Mouse (Mus musculus) cerebellum, postnatal 4 days (tissue): ENCODE measurements around the gene Faap20.
A peak's percentile ranks its signal among the peaks of the same experiment; 100 is the strongest.

ENCODE experiments used
- DNase-seq, 2 experiments: peaks; one replicate each; pipeline ENCODE4 v3.0.0; 2022; ENCODE audit warnings: low spot score in 2 of 2, mixed read lengths in 1 of 2

Faap20 gene

DNA sequence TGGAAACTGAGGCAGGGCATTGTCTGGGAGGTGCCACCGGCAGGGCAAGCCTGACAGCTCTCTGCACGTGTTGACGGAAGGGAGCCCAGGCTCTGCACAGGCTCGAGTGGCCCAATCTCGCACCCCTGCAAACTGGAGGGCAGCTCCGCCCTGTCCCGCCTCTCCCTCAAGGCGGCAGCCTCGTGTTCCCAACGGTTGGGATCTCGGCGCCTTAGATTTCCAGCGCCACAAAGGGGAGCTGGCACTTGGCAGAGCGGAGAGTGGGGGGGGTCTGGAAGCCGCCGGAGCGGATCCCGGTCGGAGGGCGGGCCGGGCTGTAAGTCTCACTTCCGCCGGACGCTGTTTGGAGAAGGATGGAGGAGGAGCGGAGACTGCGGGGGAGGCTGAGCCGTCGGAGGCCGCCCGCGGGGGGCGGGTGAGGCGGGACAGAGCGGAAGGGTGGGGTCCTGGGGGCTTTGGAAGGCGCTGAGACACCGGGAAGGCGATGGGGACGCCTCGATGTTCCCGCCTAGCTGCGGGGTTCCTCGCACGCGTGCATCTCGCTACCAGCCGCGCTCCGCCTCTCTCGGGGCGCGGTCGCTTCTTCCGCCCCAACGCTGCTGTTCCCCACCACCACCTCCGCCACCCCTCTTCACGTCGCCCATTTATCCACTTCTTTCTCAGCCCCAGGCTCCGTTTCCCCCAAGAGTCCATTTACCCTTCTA, at the start of gene Faap20:
Faap20 (plus strand) TSS at position 155 of the 704 bp plus-strand sequence.
- peak; percentile 70 to 87 for DNase-seq

DNA sequence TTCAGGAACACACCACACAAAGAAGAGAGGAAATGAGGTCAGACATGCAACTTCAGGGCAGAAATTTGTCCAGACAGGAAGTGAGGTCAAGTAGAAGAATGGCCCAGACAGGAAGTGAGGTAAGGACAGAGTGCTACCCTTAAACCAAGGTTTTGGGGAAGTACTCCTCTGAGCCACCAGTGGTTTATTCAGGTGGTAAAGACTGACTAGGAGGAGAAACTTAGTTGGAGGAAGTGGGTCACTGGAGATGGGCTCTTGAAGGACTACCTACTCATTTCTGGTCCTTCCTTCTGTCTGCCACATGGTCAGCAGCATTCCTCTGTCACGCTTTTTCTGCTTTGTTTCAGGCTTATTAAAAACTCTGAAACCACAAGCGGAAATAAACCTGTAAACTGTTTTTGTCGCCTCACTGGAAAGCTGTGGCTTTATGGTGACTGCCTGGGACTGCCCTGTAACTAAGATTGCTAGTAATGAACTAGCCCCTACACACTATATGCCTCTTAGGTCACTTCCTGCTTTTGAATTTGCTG, 48.7 kb upstream of the Faap20 start:
- no peak for DNase-seq

DNA sequence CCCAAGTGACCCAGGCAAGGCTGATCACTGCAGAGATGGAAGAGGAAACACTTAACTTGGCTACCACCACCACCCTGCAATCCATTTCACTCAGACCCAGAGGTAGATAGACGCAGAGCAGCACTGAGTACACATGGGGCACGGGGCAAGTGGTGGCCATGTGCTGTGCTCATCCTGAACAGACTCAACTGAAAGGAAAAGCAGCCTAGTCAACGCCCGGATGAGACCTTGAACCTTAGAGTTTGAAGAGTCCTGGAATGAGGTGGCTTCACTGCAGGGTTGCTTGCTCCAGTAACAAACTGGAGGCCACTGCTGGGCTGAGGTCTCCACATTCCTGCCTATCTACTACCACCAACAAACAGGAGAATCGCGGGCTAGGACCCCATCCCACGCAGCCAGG, 47.8 kb upstream of the Faap20 start:
- DNase-seq, result no peak

DNA sequence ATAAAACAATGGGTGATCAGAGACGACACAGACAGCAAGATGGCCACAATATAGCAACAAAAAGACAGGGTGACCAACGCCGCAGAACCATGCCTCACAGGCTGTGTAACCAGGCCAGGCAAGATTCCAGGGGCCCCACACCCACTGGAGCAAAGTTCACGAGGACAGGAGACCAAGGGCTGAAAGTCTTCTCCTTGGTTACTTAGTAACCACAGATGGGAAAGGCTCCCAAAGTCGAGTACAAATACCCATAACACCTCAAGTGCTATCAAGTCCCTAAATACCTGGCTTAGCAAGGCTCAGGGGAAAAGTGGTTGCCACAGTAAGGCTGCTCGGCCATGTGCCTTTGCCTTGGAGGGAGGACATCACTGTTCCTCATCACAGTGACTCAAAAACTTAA, 43.7 kb upstream of the Faap20 start:
- DNase-seq, result no peak

DNA sequence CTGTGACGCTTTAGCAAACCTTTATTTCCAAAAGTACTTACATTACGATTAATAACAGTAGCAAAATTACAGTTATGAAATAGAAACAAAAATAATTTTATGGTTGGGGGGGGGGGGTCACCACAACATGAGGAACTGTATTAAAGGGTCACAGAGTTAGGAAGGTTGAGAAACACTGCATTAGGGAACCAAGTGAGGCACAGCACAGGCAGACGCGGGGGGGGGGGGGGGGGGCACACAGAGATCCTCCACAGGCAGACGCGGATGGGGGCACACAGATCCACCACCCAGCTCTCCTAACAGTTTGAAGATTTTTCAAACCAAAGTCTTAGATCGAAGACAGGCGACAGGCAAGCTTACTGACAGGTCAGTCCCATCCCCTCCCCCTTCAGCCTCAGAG, 43.1 kb upstream of the Faap20 start:
- no peak for DNase-seq

DNA sequence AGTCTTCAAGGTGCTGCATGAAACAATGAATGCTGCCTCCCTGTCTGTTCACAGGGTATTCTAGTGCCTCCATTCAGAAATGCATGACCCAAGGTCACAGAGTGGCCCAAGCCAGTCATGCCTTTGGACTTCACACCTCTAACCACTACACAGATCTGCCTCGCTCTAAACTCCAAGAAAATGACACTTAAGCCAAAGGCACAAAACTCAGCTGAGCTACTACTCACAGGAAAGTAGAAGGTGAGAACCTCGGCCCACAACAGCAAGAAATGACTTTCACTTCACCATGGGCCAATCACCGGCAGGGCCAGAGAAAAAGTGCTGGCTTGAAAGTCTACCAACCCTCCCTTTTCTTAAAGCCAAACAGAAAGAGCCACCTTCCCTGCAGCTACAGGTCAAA, 41.8 kb upstream of the Faap20 start:
- no peak for DNase-seq

DNA sequence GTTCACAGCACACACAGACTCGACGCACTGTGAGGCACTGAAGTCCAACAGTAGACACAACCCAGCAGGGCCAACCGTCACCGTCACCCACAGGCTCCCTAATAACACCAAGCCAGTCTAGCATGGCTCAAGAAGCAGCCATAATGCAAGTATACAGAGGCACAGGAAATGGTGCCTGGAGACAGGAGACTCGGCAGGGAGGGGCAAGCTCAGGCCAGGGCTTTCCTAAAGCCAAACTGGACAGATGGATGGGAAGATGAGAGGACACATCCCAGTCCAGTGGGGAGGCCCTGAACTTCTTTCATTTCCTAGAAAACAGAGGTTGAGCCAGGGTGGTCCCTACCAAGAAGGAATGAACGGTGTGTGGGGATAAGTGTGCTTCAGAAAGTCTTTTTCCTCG, 41.0 kb upstream of the Faap20 start:
- DNase-seq, result no peak

DNA sequence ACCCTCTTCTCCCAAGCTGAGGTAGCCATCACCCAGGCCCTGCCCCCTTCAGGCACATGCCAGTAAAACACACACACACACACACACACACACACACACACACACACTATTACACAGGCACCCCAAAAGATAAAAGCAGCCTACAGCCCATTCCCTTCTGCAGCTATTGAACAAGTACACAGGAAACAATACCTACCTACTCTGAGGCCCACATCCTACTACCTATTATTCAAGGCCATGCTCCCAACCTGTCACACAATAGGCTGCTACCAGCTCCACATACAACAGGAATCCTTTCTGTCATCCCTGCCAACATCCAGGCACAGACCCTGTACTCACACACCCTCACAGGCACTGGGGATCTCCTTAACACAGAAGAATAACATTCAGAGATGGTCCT, 40.5 kb upstream of the Faap20 start:
- no peak for DNase-seq

DNA sequence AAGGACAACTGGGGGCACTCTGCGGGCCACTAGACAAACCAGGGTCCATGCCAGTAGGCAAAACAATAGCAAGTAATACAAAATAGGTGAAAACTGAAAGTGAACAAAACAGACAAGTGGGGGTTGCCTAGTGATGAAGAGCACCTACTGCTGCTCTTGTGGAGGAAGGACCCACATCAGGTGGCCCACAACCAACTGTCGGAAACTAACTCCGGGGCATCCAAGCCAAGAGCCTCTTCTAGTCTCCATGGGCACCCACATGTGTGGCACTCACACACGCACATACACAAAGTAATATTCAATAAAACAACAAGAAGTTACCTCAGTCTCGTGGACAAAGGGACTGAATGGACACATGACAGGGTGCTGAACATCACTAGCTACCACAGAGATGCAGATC, 40.1 kb upstream of the Faap20 start:
- no peak for DNase-seq

DNA sequence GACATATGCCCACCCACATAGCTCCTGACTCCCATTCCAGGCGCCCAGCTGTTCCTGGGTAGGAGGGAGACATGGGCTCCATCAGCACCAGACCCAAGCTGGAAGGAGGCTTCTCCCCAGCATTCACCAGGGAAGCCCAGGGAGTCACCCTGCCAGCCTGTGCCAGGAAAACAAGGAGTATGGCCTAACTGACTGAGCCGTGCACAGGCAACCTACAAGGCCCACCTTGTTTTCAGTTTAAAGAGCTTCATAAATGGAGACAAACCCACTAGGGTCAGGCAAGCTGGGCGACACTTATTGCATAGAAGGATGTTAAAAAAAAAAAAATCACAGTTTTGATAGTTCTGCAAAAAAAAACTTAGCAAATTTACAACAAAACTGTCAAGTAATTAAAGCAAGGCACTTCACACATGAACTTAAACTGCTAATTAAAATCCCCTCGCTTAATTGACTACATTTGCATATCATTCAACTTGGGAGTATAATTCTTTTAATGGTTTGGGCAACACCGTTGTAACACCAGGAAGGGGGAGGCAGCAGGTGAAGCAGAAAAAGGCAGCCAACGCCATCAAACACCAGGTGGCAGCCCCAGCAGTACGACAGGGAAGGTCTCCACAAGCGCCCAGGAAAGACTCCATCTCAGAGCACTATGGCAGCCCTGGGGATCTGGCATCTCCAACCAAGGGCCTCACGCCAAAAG, 36.4 kb upstream of the Faap20 start:
- DNase-seq, result peak in 1 of 2 experiments; percentile 37

DNA sequence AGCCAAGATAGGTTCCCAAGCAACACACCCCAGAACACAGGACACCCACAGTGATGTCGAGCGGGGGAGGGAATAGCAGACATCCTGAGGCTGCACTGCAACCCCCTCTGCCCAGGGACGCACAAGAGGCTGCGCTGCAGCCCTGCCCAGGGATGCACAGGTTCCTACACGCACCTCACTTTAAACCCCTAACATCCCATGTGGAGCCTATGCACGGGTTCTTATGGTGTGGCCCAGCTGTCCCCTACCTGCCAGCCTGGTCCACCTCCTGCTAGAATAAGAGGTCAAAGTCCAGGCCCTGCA, 35.9 kb upstream of the Faap20 start:
- no peak for DNase-seq

DNA sequence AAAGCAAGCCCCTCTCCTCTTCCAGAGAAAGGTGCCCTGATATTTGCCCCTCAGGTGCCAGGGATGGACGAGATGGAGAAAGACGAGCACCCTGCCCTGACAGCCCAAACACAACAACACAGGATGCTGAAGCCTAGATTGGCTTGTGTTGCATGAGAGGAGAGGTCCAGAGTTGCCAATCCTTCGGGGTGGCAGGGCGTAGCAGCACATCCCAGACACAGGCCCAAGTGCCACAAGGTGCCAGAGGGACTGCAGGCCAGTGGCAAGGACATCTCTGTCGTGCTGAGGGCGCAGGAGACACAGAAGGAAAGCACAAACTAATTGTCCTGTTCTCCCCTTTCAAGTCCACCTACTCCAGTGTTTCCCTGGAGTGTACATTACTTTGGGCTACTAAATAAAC, 35.4 kb upstream of the Faap20 start:
- DNase-seq, result no peak

DNA sequence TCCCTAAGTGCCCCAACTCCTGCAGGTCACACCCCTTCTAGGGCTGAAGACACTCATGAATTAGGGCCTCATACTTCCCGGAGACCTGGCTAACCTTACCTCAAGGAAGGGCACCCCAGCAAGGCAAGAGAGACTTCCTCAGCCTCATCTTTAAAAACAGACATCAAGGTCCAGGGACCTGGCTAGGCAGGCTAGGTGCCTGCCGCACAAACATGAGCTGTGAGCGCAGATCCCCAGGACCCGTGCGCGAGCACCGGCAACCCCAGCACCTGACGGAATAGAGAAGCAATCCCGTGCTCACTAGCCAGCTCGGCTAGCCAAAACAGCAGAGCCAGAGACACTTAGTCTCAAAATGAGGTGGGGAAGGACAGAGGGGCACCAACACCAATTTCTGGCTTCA, 34.8 kb upstream of the Faap20 start:
- no peak for DNase-seq

DNA sequence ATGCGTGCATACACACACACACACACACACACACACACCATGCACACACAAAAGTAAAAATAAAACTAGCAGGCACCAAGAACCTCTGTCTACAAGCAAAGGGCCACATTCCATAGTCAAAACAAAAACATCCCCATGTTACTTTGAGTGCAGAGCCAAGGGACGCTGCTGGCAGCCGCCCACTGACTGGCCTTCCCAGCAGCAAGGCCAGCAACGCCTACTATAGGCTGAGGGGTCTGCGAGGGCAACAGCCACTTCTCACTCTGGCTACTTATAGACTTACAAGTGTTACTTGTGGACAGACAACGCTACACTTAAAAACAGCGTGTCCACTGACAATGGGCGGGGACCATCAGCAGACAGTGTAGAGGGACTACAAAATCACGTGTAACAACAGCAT, 34.4 kb upstream of the Faap20 start:
- no peak for DNase-seq

DNA sequence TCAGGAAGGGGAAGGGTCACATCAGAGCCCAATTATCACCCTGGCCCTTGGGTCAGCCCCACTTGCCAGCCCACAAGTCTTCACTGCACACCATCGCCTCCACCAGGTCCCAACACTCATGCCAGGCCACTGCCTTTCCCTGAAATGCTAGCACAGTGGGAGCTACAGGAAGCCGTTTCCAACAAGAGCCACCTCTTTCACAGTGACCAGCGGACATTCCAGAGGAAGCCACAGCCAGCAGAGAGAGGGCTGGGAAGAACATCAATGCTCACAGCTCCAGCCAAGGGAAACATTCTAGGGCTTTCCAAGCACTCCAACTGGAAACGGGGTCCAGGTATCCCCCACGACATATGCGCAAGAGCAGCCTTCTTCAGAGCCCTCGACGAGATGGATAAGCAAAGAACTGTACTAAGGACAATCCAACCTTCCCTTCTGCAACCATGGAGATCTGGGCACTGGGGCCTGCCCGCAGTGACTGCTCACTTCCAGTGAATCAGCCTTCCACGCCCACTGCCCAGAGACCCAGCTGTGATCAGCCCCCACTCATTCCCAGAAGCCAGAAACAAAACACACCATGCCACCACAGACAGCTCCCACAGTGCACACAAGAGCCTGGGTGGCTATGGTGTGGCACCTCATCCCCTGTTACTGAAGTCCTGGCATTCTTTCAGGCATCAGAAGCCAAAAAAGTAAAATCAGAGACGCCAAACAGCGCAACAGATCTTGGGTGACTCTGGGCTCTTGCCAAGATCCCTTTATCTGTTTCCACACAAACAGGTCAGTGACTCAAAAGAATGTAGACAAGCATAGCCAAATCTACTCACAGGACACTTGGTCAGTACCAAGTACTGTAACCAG, 33.6 kb upstream of the Faap20 start:
- DNase-seq, result no peak

DNA sequence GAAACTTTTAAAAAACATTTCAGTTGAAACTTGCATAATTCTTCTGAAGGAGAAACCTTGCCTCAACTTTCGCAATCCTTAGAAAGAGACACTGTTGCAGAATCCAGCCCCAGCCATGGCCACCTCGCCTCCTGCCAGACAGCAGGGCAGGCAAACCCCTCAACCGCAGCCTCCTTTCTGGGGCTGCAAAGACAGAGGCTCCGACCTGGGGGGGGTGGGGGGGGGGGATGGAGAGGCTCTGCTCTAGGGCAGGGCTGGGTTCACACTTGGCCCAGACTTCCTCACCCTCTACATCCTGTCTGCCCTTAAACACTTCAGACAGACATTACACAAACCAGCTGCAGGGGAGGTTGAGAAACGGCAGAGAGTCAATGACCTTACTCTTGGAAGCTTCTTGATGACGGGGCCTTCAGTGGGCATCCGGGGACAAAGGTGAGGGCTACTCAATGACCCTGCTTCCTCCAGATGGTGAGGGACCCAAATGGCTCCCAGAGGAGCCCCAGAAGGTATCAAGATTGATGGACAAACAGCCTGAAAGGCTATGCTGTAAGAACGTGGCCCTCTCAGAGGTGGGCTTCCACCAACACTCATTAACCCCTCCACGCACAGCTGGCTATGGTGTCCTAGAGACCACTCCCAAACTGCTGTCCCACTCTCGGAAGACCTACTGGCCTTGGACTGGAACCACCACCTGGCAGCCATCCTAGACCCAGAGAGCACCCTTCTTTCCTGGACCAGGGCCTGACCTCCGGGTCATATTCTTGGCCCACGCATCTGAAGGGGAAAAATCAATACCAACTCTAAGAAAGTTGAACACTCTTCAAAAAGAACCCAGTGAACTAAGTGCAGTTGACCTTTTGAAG, 32.1 kb upstream of the Faap20 start:
- no peak for DNase-seq

DNA sequence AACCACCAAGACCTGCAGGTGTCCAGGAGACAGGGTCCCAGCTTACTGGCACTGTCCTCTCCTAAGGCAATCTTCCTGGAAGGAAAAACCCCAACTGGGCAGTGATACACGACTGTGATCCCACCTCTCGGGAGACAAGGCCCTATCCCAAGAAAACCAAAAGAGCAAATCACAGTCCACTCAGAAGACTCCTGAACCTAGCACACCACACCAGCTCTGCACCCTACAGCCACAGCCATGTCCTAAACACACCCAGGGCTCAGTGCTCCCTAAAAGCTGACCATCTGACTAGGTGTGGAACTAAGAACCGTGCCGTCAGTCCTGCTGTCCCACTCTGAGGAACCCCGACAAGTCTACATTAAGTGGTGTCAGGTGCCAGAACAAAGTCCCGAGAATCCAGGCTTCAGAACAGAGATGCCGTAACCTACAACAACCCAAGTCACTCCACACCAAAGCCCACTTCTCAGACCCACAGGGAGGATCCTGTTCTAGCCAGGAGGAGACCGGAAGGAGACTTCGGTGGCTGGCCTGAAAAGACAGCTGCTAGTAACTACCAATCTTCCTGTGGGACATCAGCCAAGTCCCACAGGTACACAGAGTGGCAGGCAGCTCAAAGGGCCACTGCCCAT, 31.4 kb upstream of the Faap20 start:
- DNase-seq, result no peak

DNA sequence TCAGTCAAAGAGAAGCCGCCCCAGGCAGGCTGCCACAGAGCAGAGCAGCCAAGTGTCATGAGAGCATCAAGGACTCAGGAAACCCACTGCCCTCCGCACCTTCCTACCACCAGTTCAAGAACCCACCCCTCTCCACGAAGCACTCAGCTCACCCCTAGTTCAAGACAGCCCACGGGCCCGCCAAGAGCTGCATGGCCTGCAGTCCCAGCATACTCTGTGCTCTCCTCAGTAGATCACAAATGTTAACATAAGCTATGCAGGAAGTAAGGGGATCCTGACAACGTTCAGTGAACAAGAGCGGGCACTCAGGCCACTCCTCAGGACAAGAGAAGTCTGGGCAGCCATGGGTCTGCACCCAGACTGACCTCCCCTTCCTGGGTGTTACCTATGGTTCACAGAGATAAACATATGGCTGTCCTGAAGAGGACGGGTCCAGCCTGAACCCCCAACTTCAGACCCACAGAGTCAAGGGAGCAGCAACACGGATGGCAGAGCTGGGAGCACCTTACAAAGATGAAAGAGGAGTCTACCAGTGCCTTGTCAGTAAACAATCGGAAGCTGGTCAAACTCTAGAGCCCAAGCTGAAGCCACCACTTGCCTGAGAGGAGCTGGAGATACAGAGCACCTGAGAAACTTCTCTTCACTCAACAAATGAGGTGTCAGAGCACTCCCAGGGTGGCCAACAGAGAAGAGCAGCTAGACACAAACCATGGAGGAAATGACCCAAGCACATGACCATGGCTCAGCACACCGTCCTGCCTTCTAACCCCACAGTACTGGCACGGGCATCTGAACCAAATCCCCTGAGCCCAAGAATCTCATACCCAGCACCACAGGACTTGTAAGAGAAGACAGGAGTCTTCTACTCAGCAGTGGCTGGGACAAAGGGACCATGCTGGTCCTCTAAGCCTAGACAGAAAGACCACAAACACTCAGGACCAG, 30.1 kb upstream of the Faap20 start:
- no peak for DNase-seq

DNA sequence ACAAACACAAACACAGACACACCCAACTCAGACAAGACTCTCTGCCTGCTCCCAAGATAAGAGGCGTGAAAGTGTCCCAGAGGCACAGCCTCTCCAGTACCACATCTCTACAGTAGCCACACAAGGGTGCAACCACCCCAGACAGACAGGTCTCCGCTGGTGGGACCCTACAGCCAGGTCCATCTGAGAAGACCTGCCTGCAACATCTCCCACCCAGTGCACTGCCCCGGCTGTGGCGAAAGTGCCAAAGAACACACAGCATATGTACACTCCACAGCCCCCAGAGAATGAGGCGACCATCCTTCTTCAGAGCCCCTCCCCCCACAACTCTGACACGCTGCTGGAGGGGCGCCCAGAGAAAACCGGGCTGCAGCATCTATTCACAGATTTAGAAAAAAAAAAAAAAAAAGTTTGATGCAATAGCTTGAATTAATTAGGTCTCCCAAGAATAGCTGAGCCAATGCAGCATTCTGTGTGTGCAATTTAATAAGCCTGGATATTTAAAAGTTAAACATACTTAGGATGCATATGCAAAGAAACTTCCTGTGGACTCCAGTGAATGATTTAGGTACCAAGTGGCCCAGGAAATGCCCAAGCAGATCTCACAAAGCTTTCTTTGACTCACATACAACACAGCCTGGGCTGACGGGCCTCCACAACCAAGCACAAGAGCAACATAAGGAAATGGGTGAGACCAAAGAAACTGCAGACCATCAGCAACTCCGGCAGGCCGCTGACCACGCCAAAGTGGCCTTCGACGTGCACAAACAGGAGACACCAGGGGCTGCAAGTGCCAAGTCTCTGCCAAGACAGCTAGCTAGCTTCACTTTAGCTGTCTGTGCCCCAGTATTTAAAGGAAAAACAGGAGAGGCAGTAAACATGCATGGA, 29.1 kb upstream of the Faap20 start:
- DNase-seq, result peak in 1 of 2 experiments; percentile 55
